Mouse (Mus musculus) spleen, adult 2 months (tissue): ENCODE results near the gene Arhgef3. TPM values are rescaled to one million over a fixed set of nuclear protein-coding genes. Genes with fewer than 3 reads are reported as not detected.

Experiments
- DNase-seq, 2 experiments: peaks; one replicate each; pipeline versions ENCODE4 v3.0.0 to v3.0.0-alpha.2; 2012 to 2021; ENCODE audit warnings: low spot score in 2 of 2, low read depth in 1 of 2
- H3K27ac ChIP-seq: fragments of 200-500 bp; 2 replicates; pipeline ENCODE4 v1.5.1; 2012; ENCODE audit warnings: low read length, inconsistent platforms; ENCODE audit not compliant: insufficient read depth
- H3K27me3 ChIP-seq: fragments of 200-500 bp; 2 replicates; pipeline ENCODE4 v1.6.1; 2012; ENCODE audit warnings: mild to moderate bottlenecking, moderate library complexity, low read length, inconsistent platforms; ENCODE audit not compliant: control insufficient read depth, insufficient read depth
- H3K36me3 ChIP-seq: fragments of 200-500 bp; 2 replicates; pipeline ENCODE4 v1.6.1; 2012; ENCODE audit warnings: mild to moderate bottlenecking, low read length, inconsistent platforms; ENCODE audit not compliant: control insufficient read depth, insufficient read depth
- H3K4me1 ChIP-seq: fragments of 200-500 bp; 2 replicates; pipeline ENCODE4 v1.6.1; 2011; ENCODE audit warnings: inconsistent platforms; ENCODE audit not compliant: control insufficient read depth, insufficient read depth, insufficient read length
- H3K4me3 ChIP-seq: fragments of 200-500 bp; 2 replicates; pipeline ENCODE4 v1.5.1; 2011; ENCODE audit warnings: mild to moderate bottlenecking, inconsistent platforms; ENCODE audit not compliant: insufficient read depth, insufficient read length; ENCODE audit errors: extremely low read depth
- CTCF ChIP-seq: fragments of 200-500 bp; IDR thresholded peaks from 2 replicates; pipeline ENCODE4 v1.5.1; 2011; ENCODE audit warnings: mild to moderate bottlenecking, inconsistent platforms; ENCODE audit not compliant: insufficient read depth, insufficient read length, insufficient replicate concordance; ENCODE audit errors: extremely low read depth
- POLR2A ChIP-seq: fragments of 200-500 bp; IDR thresholded peaks from 2 replicates; pipeline ENCODE4 v1.6.1; 2011; ENCODE audit warnings: low read depth, low read length, inconsistent platforms
- WGBS: fragments of 180-500 bp; shearing (Covaris S2); methylation state at CpG from one replicate; pipeline ENCODE4 v1.1.7; 2018; 5-methylcytosine and 5-hydroxymethylcytosine counted together
- polyA plus RNA-seq: library from polyadenylated mRNA; depleted of rRNA; stranded (reverse); fragments of >200 nt; gene quantifications from 2 replicates; pipeline ENCODE4 v1.2.3, GENCODE M21; 2012

The Arhgef3 gene
- polyA plus RNA-seq, 1 experiment: 21.1 TPM

GRCm38 (mm10) chr14:27332359-27332987, 217.8 kb downstream of the Arhgef3 start:
- WGBS: 80% methylated on average over 4 of the region's 4 CpGs
- no peak overlapping the region for H3K4me3 ChIP-seq
- H3K36me3 ChIP-seq: no peaks in the 10 kb centered on the region
- no peaks in the 10 kb centered on the region for H3K4me1 ChIP-seq
- H3K27me3 ChIP-seq: no peaks in the 10 kb centered on the region
- no peak for DNase-seq
- no peak overlapping the region for H3K27ac ChIP-seq
- TF ChIP-seq POLR2A: no peak
- no peak for TF ChIP-seq CTCF

GRCm38 (mm10) chr14:27335331-27336207, 220.9 kb downstream of the Arhgef3 start:
- Histone ChIP-seq H3K4me1 (peaks cover 2% of the 10 kb centered on the region; the same call in 1 of the 2 replicates), H3K27ac (peak overlapping the region; percentile 90), H3K27me3 (no peaks in the 10 kb centered on the region), H3K4me3 (peak overlapping the region; percentile 85), H3K36me3 (no peaks in the 10 kb centered on the region)
- peak; percentile 81 to 93 for DNase-seq
- TF ChIP-seq POLR2A: peak; percentile 89
- no peak for TF ChIP-seq CTCF
- 4% methylated on average over 37 of the region's 37 CpGs for WGBS

- Histone ChIP-seq H3K4me3 (peak overlapping the region; percentile 85), H3K27ac (peak overlapping the region; percentile 90), H3K4me1 (peaks cover 6% of the 10 kb centered on the region; the same call in 1 of the 2 replicates), H3K36me3 (no peaks in the 10 kb centered on the region), H3K27me3 (no peaks in the 10 kb centered on the region)
- TF ChIP-seq CTCF (no peak), POLR2A (no peak)
- peak in 1 of 2 experiments; percentile 34 for DNase-seq
- under 1% methylated on average over 34 of the region's 34 CpGs for WGBS
Measured at GRCm38 (mm10) chr14:27336208-27337114, 221.8 kb downstream of the Arhgef3 start.

GRCm38 (mm10) chr14:27337156-27337555, 222.5 kb downstream of the Arhgef3 start:
- TF ChIP-seq POLR2A: no peak
- TF ChIP-seq CTCF: no peak
- WGBS: 10% methylated on average over 6 of the region's 6 CpGs
- H3K4me1 ChIP-seq: peaks cover 10% of the 10 kb centered on the region; the same call in 1 of the 2 replicates
- H3K4me3 ChIP-seq: peak overlapping the region; percentile 85
- no peaks in the 10 kb centered on the region for H3K27me3 ChIP-seq
- no peak for DNase-seq
- no peaks in the 10 kb centered on the region for H3K36me3 ChIP-seq
- H3K27ac ChIP-seq: peak overlapping the region; percentile 90

- H3K27ac ChIP-seq: peak overlapping the region; percentile 77
Measured at GRCm38 (mm10) chr14:27338034-27338708, 223.5 kb downstream of the Arhgef3 start.

More at GRCm38 (mm10) chr14:27338034-27338708, 223.5 kb downstream of the Arhgef3 start:
- Histone ChIP-seq H3K27me3 (no peaks in the 10 kb centered on the region), H3K4me3 (peak overlapping the region; percentile 50), H3K36me3 (peaks cover 1% of the 10 kb centered on the region; the same call in 1 of the 2 replicates), H3K4me1 (peaks cover 13% of the 10 kb centered on the region; the same call in 1 of the 2 replicates)
- peak; percentile 50 to 71 for DNase-seq
- WGBS: 17% methylated on average over 12 of the region's 12 CpGs
- TF ChIP-seq CTCF: no peak
- TF ChIP-seq POLR2A: no peak
